In genomic region chr1:74900341-74901285, GRCm38 (mm10) we compare ENCODE assay signal across 8 mouse cellular contexts. TPM values are rescaled to one million over a fixed set of nuclear protein-coding genes. Genes with fewer than 3 reads are reported as not detected.
DNase-seq lines count a peak whose midpoint lies in the region; ATAC-seq and TF ChIP-seq lines count a peak whose summit lies in the region.

No protein-coding gene starts in this region.

- H3K4me1 ChIP-seq in heart, embryonic 11.5 days (ENCODE audit: control insufficient read depth, insufficient read depth, low read length) = peaks cover 15% of the 10 kb centered on the region
- peaks cover 18% of the 10 kb centered on the region for H3K4me1 ChIP-seq in embryonic facial prominence, embryonic 13.5 days
- 0 out of 2 replicates have a peak, but pooled peaks cover 9% of the 10 kb centered on the region for H3K4me1 ChIP-seq in kidney, embryonic 14.5 days (ENCODE audit: control insufficient read depth, insufficient read depth, low read length)
- H3K4me1 ChIP-seq in lung, postnatal 0 days (ENCODE audit: insufficient read depth, low read depth, low read length) = no peaks in the 10 kb centered on the region

- no peak for DNase-seq in heart, postnatal 25 days (ENCODE audit: low spot score)
- peak; percentile 88 for DNase-seq in lung, postnatal 0 days (ENCODE audit: low spot score)
- peak; percentile 77 for DNase-seq in yolk sac, embryonic 10.5 days (ENCODE audit: low spot score)
- DNase-seq in Muller cell, postnatal 12 days (ENCODE audit: inconsistent ontology term) = no peak
- DNase-seq in spleen, adult 12 weeks (ENCODE audit: low spot score) = no peak

- H3K9ac ChIP-seq in heart, embryonic 11.5 days (ENCODE audit: low read depth, low read length) = no peak overlapping the region
- peak overlapping the region; percentile 54; the same call in 1 of the 2 replicates for H3K9ac ChIP-seq in embryonic facial prominence, embryonic 13.5 days
- peak overlapping the region; percentile 28; the same call in 1 of the 2 replicates for H3K9ac ChIP-seq in kidney, embryonic 14.5 days (ENCODE audit: low read depth, low read length)
- no peak overlapping the region for H3K9ac ChIP-seq in lung, postnatal 0 days (replicated peaks; ENCODE audit: low read depth)

- TF ChIP-seq CTCF in lung, postnatal 0 days (IDR thresholded peaks at IDR 0.05) = no peak

- H3K9me3 ChIP-seq in heart, embryonic 11.5 days (replicated peaks; ENCODE audit: control insufficient read depth, low read length) = no peaks in the 10 kb centered on the region
- no peaks in the 10 kb centered on the region for H3K9me3 ChIP-seq in embryonic facial prominence, embryonic 13.5 days
- no peaks in the 10 kb centered on the region for H3K9me3 ChIP-seq in kidney, embryonic 14.5 days (ENCODE audit: control insufficient read depth, low read length)
- H3K9me3 ChIP-seq in lung, postnatal 0 days (ENCODE audit: low read length) = no peaks in the 10 kb centered on the region

- intact Hi-C loops in heart, postnatal 25 days (cut with DNase I) = loop anchor here (2.0 kb wide), 1 partner anchor 20 kb away; no protein-coding TSS in a partner anchor

- H3K4me2 ChIP-seq in heart, embryonic 11.5 days = peak overlapping the region; percentile 64
- H3K4me2 ChIP-seq in embryonic facial prominence, embryonic 13.5 days = peak overlapping the region; percentile 66
- H3K4me2 ChIP-seq in kidney, embryonic 14.5 days (replicated peaks; ENCODE audit: low read depth, low read length) = peak overlapping the region; percentile 47
- peak overlapping the region; percentile 55 for H3K4me2 ChIP-seq in lung, postnatal 0 days (replicated peaks; ENCODE audit: low read depth, low read length)

- no peak overlapping the region for H3K27ac ChIP-seq in heart, embryonic 11.5 days (ENCODE audit: low read depth, low read length)
- no peak overlapping the region for H3K27ac ChIP-seq in embryonic facial prominence, embryonic 13.5 days
- no peak overlapping the region for H3K27ac ChIP-seq in kidney, embryonic 14.5 days (ENCODE audit: low read depth, low read length)
- no peak overlapping the region for H3K27ac ChIP-seq in lung, postnatal 0 days (ENCODE audit: low read length)

- ATAC-seq in heart, embryonic 11.5 days (replicated peaks; ENCODE audit: insufficient number of reproducible peaks, low FRiP score, low TSS enrichment) = no peak
- no peak for ATAC-seq in embryonic facial prominence, embryonic 13.5 days (ENCODE audit: insufficient number of reproducible peaks, insufficient read depth, low FRiP score, low TSS enrichment, low read depth)
- peak; percentile 53; the same call in 1 of the 2 replicates for ATAC-seq in kidney, embryonic 14.5 days (ENCODE audit: low FRiP score, low TSS enrichment)
- peak; percentile 91 for ATAC-seq in lung, postnatal 0 days

- H3K4me3 ChIP-seq in heart, embryonic 11.5 days (ENCODE audit: low read depth, low read length) = peak overlapping the region; percentile 35
- H3K4me3 ChIP-seq in embryonic facial prominence, embryonic 13.5 days = peak overlapping the region; percentile 37
- peak overlapping the region; percentile 26 for H3K4me3 ChIP-seq in kidney, embryonic 14.5 days (ENCODE audit: low read length)
- H3K4me3 ChIP-seq in lung, postnatal 0 days (ENCODE audit: low read depth, low read length) = peak overlapping the region; percentile 23; the same call in 1 of the 2 replicates

- peaks cover 100% of the 10 kb centered on the region for H3K27me3 ChIP-seq in heart, embryonic 11.5 days (ENCODE audit: control insufficient read depth, insufficient read depth, low read length)
- peaks cover 99% of the 10 kb centered on the region for H3K27me3 ChIP-seq in embryonic facial prominence, embryonic 13.5 days
- peaks cover 76% of the 10 kb centered on the region for H3K27me3 ChIP-seq in kidney, embryonic 14.5 days (ENCODE audit: control insufficient read depth, insufficient read depth, low read length)
- H3K27me3 ChIP-seq in lung, postnatal 0 days (replicated peaks; ENCODE audit: insufficient read depth, low read length) = peaks cover 28% of the 10 kb centered on the region

- H3K36me3 ChIP-seq in heart, embryonic 11.5 days (ENCODE audit: control insufficient read depth, insufficient read depth, low read length) = no peaks in the 10 kb centered on the region
- H3K36me3 ChIP-seq in embryonic facial prominence, embryonic 13.5 days = no peaks in the 10 kb centered on the region
- H3K36me3 ChIP-seq in kidney, embryonic 14.5 days (ENCODE audit: control insufficient read depth, insufficient read depth, low read length) = no peaks in the 10 kb centered on the region
- no peaks in the 10 kb centered on the region for H3K36me3 ChIP-seq in lung, postnatal 0 days (ENCODE audit: insufficient read depth, low read length)

- WGBS in heart, embryonic 11.5 days (ENCODE audit: insufficient replicate concordance) = 1% methylated on average over 62 of the region's 66 CpGs
- WGBS in embryonic facial prominence, embryonic 13.5 days = under 1% methylated on average over 61 of the region's 66 CpGs
- under 1% methylated on average over 52 of the region's 66 CpGs for WGBS in kidney, embryonic 14.5 days
- WGBS in lung, postnatal 0 days = under 1% methylated on average over 43 of the region's 66 CpGs

- TF ChIP-seq EP300 in lung, postnatal 0 days (IDR thresholded peaks at IDR 0.05) = no peak

RNA-seq across cellular contexts. Expression of gene Cryba2, which starts 7.7 kb away (rescaled TPM):
- polyA plus RNA-seq in heart, embryonic 11.5 days (2014; fragmentation: Nextera tagmentation; extraction: Ambion mirVana) = not detected in 2 replicates
- not detected for total RNA-seq in heart, postnatal 25 days (2021)
- polyA plus RNA-seq in embryonic facial prominence, embryonic 13.5 days (2015; fragmentation: Nextera tagmentation; extraction: Ambion mirVana) = not detected in 2 replicates
- not detected in 2 replicates for polyA plus RNA-seq in kidney, embryonic 14.5 days (2014; fragmentation: Nextera tagmentation; extraction: Ambion mirVana)
- not detected in 2 replicates for polyA plus RNA-seq in lung, postnatal 0 days (2015; fragmentation: Nextera tagmentation; extraction: Ambion mirVana)

RNA-seq across cellular contexts. Expression of gene Fev, which starts 15.4 kb away (rescaled TPM):
- 1.4 and 4.1 TPM in 2 replicates for polyA plus RNA-seq in heart, embryonic 11.5 days (2014; fragmentation: Nextera tagmentation; extraction: Ambion mirVana)
- total RNA-seq in heart, postnatal 25 days (2021) = not detected
- not detected in 2 replicates for polyA plus RNA-seq in embryonic facial prominence, embryonic 13.5 days (2015; fragmentation: Nextera tagmentation; extraction: Ambion mirVana)
- polyA plus RNA-seq in kidney, embryonic 14.5 days (2014; fragmentation: Nextera tagmentation; extraction: Ambion mirVana) = 0.47 and 2.1 TPM in 2 replicates
- not detected in 2 replicates for polyA plus RNA-seq in lung, postnatal 0 days (2015; fragmentation: Nextera tagmentation; extraction: Ambion mirVana)

RNA-seq across cellular contexts. Expression of gene Cfap65, which starts 34.8 kb away (rescaled TPM):
- polyA plus RNA-seq in heart, embryonic 11.5 days (2014; fragmentation: Nextera tagmentation; extraction: Ambion mirVana) = not detected in 2 replicates
- total RNA-seq in heart, postnatal 25 days (2021) = not detected
- polyA plus RNA-seq in embryonic facial prominence, embryonic 13.5 days (2015; fragmentation: Nextera tagmentation; extraction: Ambion mirVana) = 0.07 TPM in 1 of 2 replicates, not detected in the other
- not detected in 2 replicates for polyA plus RNA-seq in kidney, embryonic 14.5 days (2014; fragmentation: Nextera tagmentation; extraction: Ambion mirVana)
- 2.0 and 2.3 TPM in 2 replicates for polyA plus RNA-seq in lung, postnatal 0 days (2015; fragmentation: Nextera tagmentation; extraction: Ambion mirVana)

RNA-seq across cellular contexts. Expression of gene Cdk5r2, which starts 45.9 kb away (rescaled TPM):
- 0.30 and 0.48 TPM in 2 replicates for polyA plus RNA-seq in heart, embryonic 11.5 days (2014; fragmentation: Nextera tagmentation; extraction: Ambion mirVana)
- not detected for total RNA-seq in heart, postnatal 25 days (2021)
- polyA plus RNA-seq in embryonic facial prominence, embryonic 13.5 days (2015; fragmentation: Nextera tagmentation; extraction: Ambion mirVana) = 0.10 and 0.14 TPM in 2 replicates
- 0.07 TPM in 1 of 2 replicates, not detected in the other for polyA plus RNA-seq in kidney, embryonic 14.5 days (2014; fragmentation: Nextera tagmentation; extraction: Ambion mirVana)
- polyA plus RNA-seq in lung, postnatal 0 days (2015; fragmentation: Nextera tagmentation; extraction: Ambion mirVana) = not detected in 2 replicates

RNA-seq across cellular contexts. Expression of gene Ihh, which starts 50.9 kb away (rescaled TPM):
- polyA plus RNA-seq in heart, embryonic 11.5 days (2014; fragmentation: Nextera tagmentation; extraction: Ambion mirVana) = 0.16 and 0.17 TPM in 2 replicates
- under 1 TPM in 1 of 2 experiments, not detected in 1; 0.11 TPM for total RNA-seq in heart, postnatal 25 days (2021)
- polyA plus RNA-seq in embryonic facial prominence, embryonic 13.5 days (2015; fragmentation: Nextera tagmentation; extraction: Ambion mirVana) = 0.83 and 0.89 TPM in 2 replicates
- 0.43 and 0.84 TPM in 2 replicates for polyA plus RNA-seq in kidney, embryonic 14.5 days (2014; fragmentation: Nextera tagmentation; extraction: Ambion mirVana)
- polyA plus RNA-seq in lung, postnatal 0 days (2015; fragmentation: Nextera tagmentation; extraction: Ambion mirVana) = 0.10 and 0.16 TPM in 2 replicates

Comparison
In these comparisons a context has a peak if more than half of its experiments do, and no peak if none do; other contexts are left out.
1. ATAC-seq: peak in kidney, embryonic 14.5 days (single experiment) and lung, postnatal 0 days (single experiment); none in heart, embryonic 11.5 days (single experiment) and embryonic facial prominence, embryonic 13.5 days (single experiment).
2. H3K9ac ChIP-seq: peak in embryonic facial prominence, embryonic 13.5 days (single experiment) and kidney, embryonic 14.5 days (single experiment); none in heart, embryonic 11.5 days (single experiment) and lung, postnatal 0 days (single experiment).
3. DNase-seq: peak in lung, postnatal 0 days (single experiment) and yolk sac, embryonic 10.5 days (single experiment); none in heart, postnatal 25 days (single experiment), Muller cell, postnatal 12 days (single experiment) and spleen, adult 12 weeks (single experiment).
4. Peak in every context shown above with its lines, with median percentiles within 50 percentile points of each other: H3K4me2 ChIP-seq and H3K4me3 ChIP-seq.